Mouse (Mus musculus) cortical plate, adult 2 months (tissue): ENCODE data around the gene Klhl9.
A peak's percentile ranks its signal among the peaks of the same experiment; 100 is the strongest.

ENCODE experiments used
- CTCF ChIP-seq: fragments of 200-500 bp; IDR thresholded peaks from 2 replicates; pipeline ENCODE4 v1.5.1; 2011; ENCODE audit warnings: mild to moderate bottlenecking, control low read depth, low read length; ENCODE audit not compliant: insufficient read depth; ENCODE audit errors: extremely low read depth
- POLR2A ChIP-seq: fragments of 200-500 bp; IDR thresholded peaks from 2 replicates; pipeline ENCODE4 v1.6.1; 2011; ENCODE audit warnings: mild to moderate bottlenecking, low read length, control low read depth; ENCODE audit not compliant: insufficient read depth; ENCODE audit errors: extremely low read depth

GRCm38 (mm10) chr4:88727324-88727723, 5.1 kb upstream of the Klhl9 start:
- TF ChIP-seq CTCF (peak; percentile 56), POLR2A (no peak)
